Mouse (Mus musculus) bone marrow, adult 2 months (tissue): Measurements from ENCODE around the gene Cd36. TPM values are rescaled to one million over a fixed set of nuclear protein-coding genes. Genes with fewer than 3 reads are reported as not detected.

Source experiments
- H3K27ac ChIP-seq: fragments of 200-500 bp; 2 replicates; pipeline ENCODE4 v1.5.1; 2012; ENCODE audit warnings: low read depth, mild to moderate bottlenecking, control low read depth, inconsistent platforms, low read length; ENCODE audit not compliant: control insufficient read depth, poor library complexity, insufficient read depth
- H3K4me1 ChIP-seq: fragments of 200-500 bp; 2 replicates; pipeline ENCODE4 v1.6.1; 2011; ENCODE audit warnings: low read length; ENCODE audit not compliant: control insufficient read depth, insufficient read depth
- H3K4me3 ChIP-seq: fragments of 200-500 bp; replicated peaks from 2 replicates; pipeline ENCODE3; 2011; ENCODE audit warnings: mild to moderate bottlenecking, low read depth, low read length, control low read depth; ENCODE audit not compliant: control insufficient read depth
- CTCF ChIP-seq: fragments of 200-500 bp; IDR thresholded peaks from 2 replicates; pipeline ENCODE4 v1.5.1; 2011; ENCODE audit warnings: low read length, control low read depth; ENCODE audit not compliant: control insufficient read depth, insufficient read depth
- POLR2A ChIP-seq: fragments of 200-500 bp; IDR thresholded peaks from 2 replicates; pipeline ENCODE4 v1.6.1; 2011; ENCODE audit warnings: low read depth, mild to moderate bottlenecking, control low read depth, low read length, borderline replicate concordance; ENCODE audit not compliant: control insufficient read depth
- WGBS: fragments of 180-500 bp; shearing (Covaris S2); methylation state at CpG from one replicate; pipeline ENCODE4 v1.1.7; 2018; 5-methylcytosine and 5-hydroxymethylcytosine counted together
- polyA plus RNA-seq: library from polyadenylated mRNA; stranded (reverse); fragments of >200 nt; gene quantifications from 2 replicates; pipeline ENCODE4 v1.2.4, GENCODE M21; 2011; ENCODE audit warnings: low replicate concordance; ENCODE audit not compliant: missing spikeins, insufficient read depth, insufficient read length

Gene Cd36
- polyA plus RNA-seq, 1 experiment, result 20.1 TPM

- Histone ChIP-seq H3K4me1 (no peaks in the 10 kb centered on the region), H3K27ac (no peak overlapping the region), H3K4me3 (no peak overlapping the region)
- TF ChIP-seq POLR2A, result no peak
- no peak for TF ChIP-seq CTCF
- WGBS, result 75% methylated on average over 1 of the region's 1 CpGs
Measured at GRCm38 (mm10) chr5:17849582-17849981, 39.0 kb downstream of the Cd36 start.

- TF ChIP-seq CTCF (no peak), POLR2A (no peak)
- Histone ChIP-seq H3K27ac (no peak overlapping the region), H3K4me1 (no peaks in the 10 kb centered on the region), H3K4me3 (no peak overlapping the region)
- WGBS, result 81% methylated on average over 2 of the region's 2 CpGs
Measured at GRCm38 (mm10) chr5:17848733-17849132, 39.9 kb downstream of the Cd36 start.

- WGBS, result 87% methylated on average over 1 of the region's 1 CpGs
- Histone ChIP-seq H3K4me1 (no peaks in the 10 kb centered on the region), H3K27ac (no peak overlapping the region), H3K4me3 (no peak overlapping the region)
- TF ChIP-seq POLR2A, result no peak
- TF ChIP-seq CTCF, result no peak
Measured at GRCm38 (mm10) chr5:17848267-17848666, 40.3 kb downstream of the Cd36 start.

GRCm38 (mm10) chr5:17843921-17844320 lies 44.7 kb downstream of the Cd36 start:
- WGBS, result 89% methylated on average over 3 of the region's 3 CpGs
- no peak overlapping the region for H3K27ac ChIP-seq
- TF ChIP-seq POLR2A (no peak), CTCF (no peak)

GRCm38 (mm10) chr5:17843316-17843715 lies 45.3 kb downstream of the Cd36 start:
- TF ChIP-seq POLR2A, result no peak
- TF ChIP-seq CTCF, result no peak
- Histone ChIP-seq H3K4me3 (no peak overlapping the region), H3K4me1 (no peaks in the 10 kb centered on the region; the same call in 1 of the 2 replicates), H3K27ac (no peak overlapping the region)
- 36% methylated on average over 5 of the region's 5 CpGs for WGBS

More at GRCm38 (mm10) chr5:17843921-17844320, 44.7 kb downstream of the Cd36 start:
- Histone ChIP-seq H3K4me3 (no peak overlapping the region), H3K4me1 (no peaks in the 10 kb centered on the region; the same call in 1 of the 2 replicates)

- TF ChIP-seq CTCF, result no peak
- no peak for TF ChIP-seq POLR2A
- 27% methylated on average over 7 of the region's 7 CpGs for WGBS
- no peak overlapping the region for H3K4me3 ChIP-seq
- no peaks in the 10 kb centered on the region; the same call in 1 of the 2 replicates for H3K4me1 ChIP-seq
- H3K27ac ChIP-seq, result no peak overlapping the region
Measured at GRCm38 (mm10) chr5:17842111-17842729, 46.4 kb downstream of the Cd36 start.

- 5% methylated on average over 2 of the region's 2 CpGs for WGBS
- TF ChIP-seq POLR2A (no peak), CTCF (no peak)
- no peak overlapping the region for H3K27ac ChIP-seq
- no peaks in the 10 kb centered on the region; the same call in 1 of the 2 replicates for H3K4me1 ChIP-seq
- no peak overlapping the region for H3K4me3 ChIP-seq
Measured at GRCm38 (mm10) chr5:17839549-17839948, 49.1 kb downstream of the Cd36 start.

- Histone ChIP-seq H3K27ac (no peak overlapping the region), H3K4me3 (no peak overlapping the region), H3K4me1 (no peaks in the 10 kb centered on the region; the same call in 1 of the 2 replicates)
- TF ChIP-seq CTCF, result no peak
- TF ChIP-seq POLR2A, result no peak
- 84% methylated on average over 4 of the region's 4 CpGs for WGBS
Measured at GRCm38 (mm10) chr5:17836408-17836807, 52.2 kb downstream of the Cd36 start.
